Mouse (Mus musculus) skeletal muscle tissue, postnatal 0 days (tissue): ENCODE results near the gene Fam185a. TPM values are rescaled to one million over a fixed set of nuclear protein-coding genes. Genes with fewer than 3 reads are reported as not detected.

Source experiments
- polyA plus RNA-seq: library from polyadenylated mRNA; unstranded; fragments of >200 nt; fragmentation: Nextera tagmentation; extraction: Ambion mirVana; gene quantifications from 2 replicates; pipeline ENCODE4 v1.2.1, GENCODE M21; 2015

The Fam185a gene
- 2.1 and 2.3 TPM in 2 replicates for polyA plus RNA-seq

GRCm38 (mm10) chr5:21424614-21425602, at the start of gene Fam185a, which contains the start of gene Ccdc146:
TSS of gene Fam185a (plus strand) at chr5:21424958.
TSS of gene Ccdc146 (minus strand) at chr5:21424677.

Other genes starting within 250 kb of the Fam185a start
- 2.8 and 3.3 TPM in 2 replicates for gene Gsap, start 238.7 kb upstream of the Fam185a start, polyA plus RNA-seq
- gene Fgl2, start 52.3 kb upstream of the Fam185a start, polyA plus RNA-seq = 5.8 and 7.1 TPM in 2 replicates
- 0.40 and 1.0 TPM in 2 replicates for gene Ccdc146, start 281 bp upstream of the Fam185a start, polyA plus RNA-seq
- gene Lrrc17, start 118.6 kb downstream of the Fam185a start, polyA plus RNA-seq = 53.2 and 68.5 TPM in 2 replicates
- 0.39 and 0.47 TPM in 2 replicates for gene Fbxl13, start 220.7 kb downstream of the Fam185a start, polyA plus RNA-seq
- gene Armc10, start 220.9 kb downstream of the Fam185a start, polyA plus RNA-seq = 8.6 and 10.0 TPM in 2 replicates